Mouse (Mus musculus) thymus, adult 2 months (tissue): ENCODE measurements around the gene Anln. TPM values are rescaled to one million over a fixed set of nuclear protein-coding genes. Genes with fewer than 3 reads are reported as not detected.

Experiments
- DNase-seq: peaks from one replicate; pipeline ENCODE4 v3.0.0; 2021
- H3K27ac ChIP-seq: fragments of 200-500 bp; 2 replicates; pipeline ENCODE4 v1.5.1; 2012; ENCODE audit warnings: low read length, control low read depth; ENCODE audit not compliant: control insufficient read depth, insufficient read depth
- H3K27me3 ChIP-seq: fragments of 200-500 bp; 2 replicates; pipeline ENCODE4 v1.6.1; 2012; ENCODE audit warnings: mild to moderate bottlenecking, low read length, moderate library complexity, mixed read lengths; ENCODE audit not compliant: control insufficient read depth, insufficient read depth
- H3K36me3 ChIP-seq: fragments of 200-500 bp; 2 replicates; pipeline ENCODE4 v1.6.1; 2012; ENCODE audit warnings: mild to moderate bottlenecking, low read length, moderate library complexity; ENCODE audit not compliant: control insufficient read depth, insufficient read depth
- H3K4me1 ChIP-seq: fragments of 200-500 bp; replicated peaks from 2 replicates; pipeline ENCODE4 v1.6.1; 2012; ENCODE audit warnings: low read length; ENCODE audit not compliant: control insufficient read depth, insufficient read depth
- H3K4me3 ChIP-seq: fragments of 200-500 bp; 2 replicates; pipeline ENCODE4 v1.5.1; 2012; ENCODE audit warnings: mild to moderate bottlenecking, low read length, control low read depth, moderate library complexity; ENCODE audit not compliant: control insufficient read depth, insufficient read depth
- CTCF ChIP-seq: fragments of 200-500 bp; IDR thresholded peaks from 2 replicates; pipeline ENCODE4 v1.5.1; 2012; ENCODE audit warnings: mild to moderate bottlenecking, control low read depth, low read length, moderate library complexity, borderline replicate concordance; ENCODE audit not compliant: control insufficient read depth, poor library complexity, insufficient read depth; ENCODE audit errors: extremely low read depth
- POLR2A ChIP-seq: fragments of 200-500 bp; IDR thresholded peaks from 2 replicates; pipeline ENCODE4 v1.6.1; 2012; ENCODE audit warnings: mild to moderate bottlenecking, low read length, control low read depth, moderate library complexity; ENCODE audit not compliant: control insufficient read depth, poor library complexity, insufficient read depth; ENCODE audit errors: extremely low read depth
- WGBS: fragments of 180-500 bp; shearing (Covaris S2); methylation state at CpG from one replicate; pipeline ENCODE4 v1.1.7; 2018; 5-methylcytosine and 5-hydroxymethylcytosine counted together
- polyA plus RNA-seq: library from polyadenylated mRNA; depleted of rRNA; stranded (reverse); fragments of >200 nt; gene quantifications from 2 replicates; pipeline ENCODE4 v1.2.3, GENCODE M21; 2012; rRNA removed

Gene Anln
- 11.1 and 11.2 TPM in 2 replicates for polyA plus RNA-seq

DNA sequence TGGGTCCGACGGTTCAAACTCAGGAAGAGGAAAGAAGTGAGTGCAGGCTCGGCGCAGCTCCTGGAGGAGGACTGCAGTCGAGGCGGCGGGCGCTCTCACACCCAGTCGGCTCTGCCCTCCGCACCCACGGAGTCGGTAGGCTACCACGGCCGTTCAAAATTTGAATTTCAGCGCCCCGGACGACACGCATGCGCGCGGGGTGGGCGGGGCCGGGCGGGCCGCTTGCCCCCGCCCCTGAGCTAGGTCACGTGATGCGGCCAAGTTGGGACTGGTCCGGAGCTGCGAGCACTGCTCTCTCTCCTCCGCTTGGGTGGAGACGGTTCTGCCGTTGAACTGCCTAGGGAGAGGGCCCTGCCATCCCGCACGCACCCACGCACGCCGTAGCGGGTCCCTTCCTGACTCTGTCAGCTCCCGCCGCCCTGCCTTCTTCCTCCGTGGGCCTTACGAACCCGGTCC, at the start of gene Anln:
Gene Anln (minus strand): TSS at position 168 of the 456 bp plus-strand sequence.
- Histone ChIP-seq H3K4me1 (peaks cover 5% of the 10 kb centered on the region), H3K36me3 (no peaks in the 10 kb centered on the region), H3K27me3 (no peaks in the 10 kb centered on the region), H3K4me3 (peak within 1 kb of the TSS; percentile 89), H3K27ac (peak within 1 kb of the TSS; percentile 42)
- under 1% methylated on average over 44 of the region's 44 CpGs for WGBS
- DNase-seq, result peak; percentile 91
- TF ChIP-seq CTCF, result no peak
- TF ChIP-seq POLR2A, result peak; percentile 83

GRCm38 (mm10) chr9:22434101-22434500, 45.1 kb upstream of the Anln start:
- Histone ChIP-seq H3K36me3 (no peaks in the 10 kb centered on the region), H3K27me3 (no peaks in the 10 kb centered on the region), H3K4me1 (peaks cover 6% of the 10 kb centered on the region), H3K27ac (no peak overlapping the region), H3K4me3 (no peak overlapping the region)
- TF ChIP-seq POLR2A (no peak), CTCF (no peak)
- no peak for DNase-seq
- 99% methylated on average over 2 of the region's 2 CpGs for WGBS

GRCm38 (mm10) chr9:22433221-22433620, 44.2 kb upstream of the Anln start:
- Histone ChIP-seq H3K36me3 (no peaks in the 10 kb centered on the region), H3K27me3 (no peaks in the 10 kb centered on the region), H3K4me1 (peaks cover 10% of the 10 kb centered on the region), H3K4me3 (no peak overlapping the region), H3K27ac (no peak overlapping the region)
- DNase-seq, result no peak
- WGBS, result 98% methylated on average over 2 of the region's 2 CpGs
- TF ChIP-seq CTCF, result no peak
- no peak for TF ChIP-seq POLR2A

DNA sequence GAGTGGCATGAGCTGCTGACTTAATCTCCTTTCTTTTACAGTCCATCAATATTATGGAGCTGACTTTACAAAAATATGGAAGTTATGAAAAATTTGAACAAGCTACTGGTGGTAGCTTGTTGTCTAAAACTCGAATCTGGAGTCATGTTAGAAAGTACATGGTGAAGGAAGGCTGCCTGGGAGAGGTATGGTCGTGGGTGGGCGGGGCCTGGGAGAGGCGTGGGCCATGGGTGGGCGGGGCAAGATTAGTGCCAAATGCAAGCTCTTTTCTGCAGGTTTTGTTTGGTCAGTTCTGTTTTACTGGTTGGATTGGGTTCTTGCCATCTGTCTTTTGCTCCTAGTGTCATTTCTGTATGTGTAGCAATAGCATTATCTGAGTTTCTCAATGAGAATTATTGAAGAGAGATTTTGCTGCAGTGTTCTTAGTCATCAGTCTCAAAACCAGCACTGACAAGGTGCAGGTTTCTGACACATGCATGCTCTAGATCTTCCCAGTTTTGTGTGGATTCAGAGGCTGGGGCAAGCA, 41.4 kb upstream of the Anln start:
- Histone ChIP-seq H3K4me1 (peaks cover 10% of the 10 kb centered on the region), H3K36me3 (no peaks in the 10 kb centered on the region), H3K27me3 (no peaks in the 10 kb centered on the region), H3K27ac (peak overlapping the region; percentile 32; the same call in 1 of the 2 replicates), H3K4me3 (no peak overlapping the region)
- WGBS, result 15% methylated on average over 5 of the region's 5 CpGs
- peak; percentile 16 for DNase-seq
- TF ChIP-seq CTCF (no peak), POLR2A (no peak)

GRCm38 (mm10) chr9:22429533-22430241, 40.7 kb upstream of the Anln start:
- Histone ChIP-seq H3K4me3 (no peak overlapping the region), H3K4me1 (peaks cover 10% of the 10 kb centered on the region), H3K27me3 (no peaks in the 10 kb centered on the region), H3K27ac (peak overlapping the region; percentile 27), H3K36me3 (no peaks in the 10 kb centered on the region)
- DNase-seq, result peak; percentile 50
- WGBS, result 35% methylated on average over 15 of the region's 15 CpGs
- TF ChIP-seq CTCF (no peak), POLR2A (no peak)

DNA sequence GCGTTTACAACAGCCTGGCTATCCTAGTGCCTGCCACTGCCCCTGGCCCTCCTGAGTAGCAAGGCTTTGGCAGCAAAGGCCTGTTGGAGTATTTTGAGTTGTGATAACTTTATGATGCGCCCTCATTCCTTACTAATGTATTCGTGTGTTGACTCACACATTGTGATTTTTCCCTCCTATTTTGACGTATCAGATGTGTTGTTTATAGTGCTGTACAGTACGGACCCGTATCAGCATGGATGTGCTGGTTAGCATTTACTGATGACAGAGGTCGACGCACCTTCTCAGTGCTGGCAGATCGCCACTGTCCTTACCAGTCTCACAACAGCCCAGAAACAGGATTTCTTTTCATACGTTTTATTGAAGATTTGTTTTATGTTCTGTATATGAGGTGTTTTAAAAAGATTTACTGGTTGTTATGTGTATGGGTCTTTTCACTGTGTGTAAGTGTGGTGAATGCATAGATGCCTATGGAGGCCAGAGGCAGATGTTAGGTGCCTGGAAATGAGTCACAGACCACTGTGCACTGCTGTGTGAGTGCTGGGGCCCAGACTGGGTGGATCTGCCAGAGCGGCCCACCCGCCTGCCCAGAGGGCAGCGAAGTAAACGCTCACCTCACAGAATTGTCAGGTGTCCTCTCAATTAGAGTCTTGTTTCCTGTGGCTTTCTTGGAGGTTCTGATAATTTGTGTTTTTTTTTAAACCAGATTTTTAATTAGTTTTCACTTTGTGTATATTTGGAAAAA, 39.9 kb upstream of the Anln start:
- TF ChIP-seq CTCF (no peak), POLR2A (no peak)
- Histone ChIP-seq H3K36me3 (no peaks in the 10 kb centered on the region), H3K27ac (no peak overlapping the region), H3K4me1 (peaks cover 10% of the 10 kb centered on the region), H3K4me3 (no peak overlapping the region), H3K27me3 (no peaks in the 10 kb centered on the region)
- 84% methylated on average over 14 of the region's 14 CpGs for WGBS
- no peak for DNase-seq
